Mouse (Mus musculus): ENCODE results near the gene Pdlim5. TPM values are rescaled to one million over a fixed set of nuclear protein-coding genes. Genes with fewer than 3 reads are reported as not detected.
A peak's percentile ranks its signal among the peaks of the same experiment; 100 is the strongest.

The Pdlim5 gene
- polyA plus RNA-seq, 1 experiment from 2014 or later: 51.4 TPM

DNA sequence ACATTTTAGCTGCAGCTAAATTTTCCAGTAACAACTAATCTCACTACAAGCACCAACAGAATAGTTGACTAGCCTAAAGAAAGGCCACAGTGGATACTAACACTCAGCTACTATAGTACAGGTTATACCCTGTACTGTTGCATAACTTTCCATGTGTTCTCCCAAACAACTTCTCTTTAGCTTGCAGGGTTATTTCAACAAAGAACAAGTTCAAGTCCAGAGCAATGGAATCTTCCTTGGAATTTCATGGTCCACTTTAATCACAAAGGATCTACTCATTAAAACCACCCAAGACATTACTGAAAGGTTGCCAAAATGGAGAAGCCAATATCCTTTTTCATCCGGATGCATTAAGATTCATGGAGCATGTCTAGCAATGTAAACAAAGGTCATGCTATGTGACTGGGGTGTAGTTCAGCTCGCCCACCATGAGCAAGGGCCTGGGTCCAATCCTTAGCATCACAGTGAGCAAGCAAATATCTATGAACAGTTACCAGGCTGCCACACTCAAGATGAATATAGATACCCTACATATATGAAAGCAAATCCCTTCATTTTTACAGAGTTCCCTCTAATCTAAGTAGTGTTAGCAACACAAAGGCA lies 79.3 kb downstream of the Pdlim5 start:
- Histone ChIP-seq H3K36me3 (ENCODE audit: control insufficient read depth, insufficient read depth, low read length) (no peaks in the 10 kb centered on the region), H3K9ac (ENCODE audit: low read depth, low read length) (no peak overlapping the region), H3K27me3 (ENCODE audit: control insufficient read depth, insufficient read depth, low read length) (no peaks in the 10 kb centered on the region), H3K4me2 (replicated peaks; ENCODE audit: low read depth, low read length) (no peak overlapping the region), H3K9me3 (ENCODE audit: control insufficient read depth, low read length) (no peaks in the 10 kb centered on the region), H3K4me1 (ENCODE audit: control insufficient read depth, insufficient read depth, low read length) (0 out of 2 replicates have a peak, but pooled peaks cover 4% of the 10 kb centered on the region), H3K4me3 (ENCODE audit: low read length) (no peak overlapping the region), H3K27ac (ENCODE audit: low read depth, low read length) (no peak overlapping the region)
- ATAC-seq (ENCODE audit: low FRiP score, low TSS enrichment): peak; percentile 75; the same call in 1 of the 2 replicates
- 40% methylated on average over 2 of the region's 2 CpGs for WGBS

DNA sequence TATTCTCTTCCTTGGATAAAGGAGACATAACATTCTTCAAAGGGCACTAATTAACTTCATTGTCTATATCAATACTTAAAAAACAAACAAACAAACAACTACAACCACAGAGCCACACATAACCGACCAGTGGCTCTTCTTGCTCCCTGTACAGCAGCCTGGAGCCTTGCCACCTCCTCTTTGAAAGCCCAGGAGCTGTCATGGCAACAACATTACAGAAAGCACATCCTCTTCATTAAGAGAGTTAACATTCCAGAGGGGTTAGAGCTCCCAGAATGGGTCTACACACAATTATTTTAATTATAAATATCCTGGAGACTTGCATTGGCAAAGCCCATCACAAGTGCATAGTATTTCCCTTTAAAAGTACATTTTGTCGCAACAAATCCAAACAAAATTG lies 84.4 kb downstream of the Pdlim5 start:
- ATAC-seq (ENCODE audit: low FRiP score, low TSS enrichment): no peak
- Histone ChIP-seq H3K4me2 (replicated peaks; ENCODE audit: low read depth, low read length) (no peak overlapping the region), H3K9ac (ENCODE audit: low read depth, low read length) (no peak overlapping the region), H3K4me1 (ENCODE audit: control insufficient read depth, insufficient read depth, low read length) (0 out of 2 replicates have a peak, but pooled peaks cover 4% of the 10 kb centered on the region), H3K27me3 (ENCODE audit: control insufficient read depth, insufficient read depth, low read length) (no peaks in the 10 kb centered on the region), H3K9me3 (ENCODE audit: control insufficient read depth, low read length) (no peaks in the 10 kb centered on the region), H3K36me3 (ENCODE audit: control insufficient read depth, insufficient read depth, low read length) (no peaks in the 10 kb centered on the region; the same call in 1 of the 2 replicates), H3K4me3 (ENCODE audit: low read length) (no peak overlapping the region), H3K27ac (ENCODE audit: low read depth, low read length) (no peak overlapping the region)
- 62% methylated on average over 2 of the region's 2 CpGs for WGBS

DNA sequence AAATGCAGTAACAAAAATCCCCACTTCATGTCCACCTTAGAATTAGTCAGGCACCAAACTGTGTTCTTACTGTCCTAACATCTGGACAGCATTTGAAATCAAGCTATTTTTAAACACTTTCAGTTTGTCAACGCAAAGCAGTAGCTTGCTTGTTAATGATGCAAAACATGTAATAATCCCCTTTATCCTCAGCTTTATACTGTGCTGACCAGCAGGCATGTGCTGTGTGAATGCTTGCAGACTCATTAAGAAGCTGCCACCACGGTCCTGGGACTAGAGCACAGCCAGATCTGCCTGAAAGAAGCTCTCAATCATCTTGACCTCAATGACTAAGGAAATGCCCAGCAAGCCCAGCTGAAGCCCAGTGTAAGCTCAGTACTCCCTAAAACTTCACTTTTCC lies 85.0 kb downstream of the Pdlim5 start:
- ATAC-seq (ENCODE audit: low FRiP score, low TSS enrichment): no peak
- Histone ChIP-seq H3K27ac (ENCODE audit: low read depth, low read length) (no peak overlapping the region), H3K4me2 (replicated peaks; ENCODE audit: low read depth, low read length) (no peak overlapping the region), H3K4me1 (ENCODE audit: control insufficient read depth, insufficient read depth, low read length) (0 out of 2 replicates have a peak, but pooled peaks cover 1% of the 10 kb centered on the region), H3K27me3 (ENCODE audit: control insufficient read depth, insufficient read depth, low read length) (no peaks in the 10 kb centered on the region), H3K4me3 (ENCODE audit: low read length) (no peak overlapping the region), H3K36me3 (ENCODE audit: control insufficient read depth, insufficient read depth, low read length) (no peaks in the 10 kb centered on the region; the same call in 1 of the 2 replicates), H3K9ac (ENCODE audit: low read depth, low read length) (no peak overlapping the region), H3K9me3 (ENCODE audit: control insufficient read depth, low read length) (no peaks in the 10 kb centered on the region)
- 40% methylated on average over 2 of the region's 2 CpGs for WGBS

DNA sequence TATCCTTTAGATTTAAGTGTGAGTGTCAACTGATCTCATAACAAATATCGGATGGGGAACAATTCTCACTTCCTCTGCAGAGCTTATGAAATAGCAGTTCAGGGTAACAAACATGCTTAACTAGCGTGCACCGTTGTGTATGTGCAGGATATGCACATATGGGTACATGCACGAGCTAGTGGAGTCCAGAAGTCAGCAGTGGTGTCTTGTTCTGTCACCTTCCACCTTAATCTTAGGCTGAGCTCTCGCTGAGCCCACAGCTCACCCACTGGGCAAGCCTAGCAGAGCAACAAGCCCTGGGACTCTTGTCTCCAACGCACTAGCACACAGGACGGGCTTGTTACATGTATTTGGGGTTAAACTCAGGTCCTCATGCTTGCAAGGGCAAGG lies 100.2 kb downstream of the Pdlim5 start:
- Histone ChIP-seq H3K9me3 (ENCODE audit: control insufficient read depth, low read length) (no peaks in the 10 kb centered on the region), H3K27me3 (ENCODE audit: control insufficient read depth, insufficient read depth, low read length) (no peaks in the 10 kb centered on the region), H3K36me3 (ENCODE audit: control insufficient read depth, insufficient read depth, low read length) (no peaks in the 10 kb centered on the region), H3K4me1 (ENCODE audit: control insufficient read depth, insufficient read depth, low read length) (no peaks in the 10 kb centered on the region), H3K4me3 (ENCODE audit: low read length) (no peak overlapping the region), H3K4me2 (replicated peaks; ENCODE audit: low read depth, low read length) (no peak overlapping the region), H3K9ac (ENCODE audit: low read depth, low read length) (no peak overlapping the region), H3K27ac (ENCODE audit: low read depth, low read length) (no peak overlapping the region)
- no peak for ATAC-seq (ENCODE audit: low FRiP score, low TSS enrichment)
- 83% methylated on average over 7 of the region's 7 CpGs for WGBS

DNA sequence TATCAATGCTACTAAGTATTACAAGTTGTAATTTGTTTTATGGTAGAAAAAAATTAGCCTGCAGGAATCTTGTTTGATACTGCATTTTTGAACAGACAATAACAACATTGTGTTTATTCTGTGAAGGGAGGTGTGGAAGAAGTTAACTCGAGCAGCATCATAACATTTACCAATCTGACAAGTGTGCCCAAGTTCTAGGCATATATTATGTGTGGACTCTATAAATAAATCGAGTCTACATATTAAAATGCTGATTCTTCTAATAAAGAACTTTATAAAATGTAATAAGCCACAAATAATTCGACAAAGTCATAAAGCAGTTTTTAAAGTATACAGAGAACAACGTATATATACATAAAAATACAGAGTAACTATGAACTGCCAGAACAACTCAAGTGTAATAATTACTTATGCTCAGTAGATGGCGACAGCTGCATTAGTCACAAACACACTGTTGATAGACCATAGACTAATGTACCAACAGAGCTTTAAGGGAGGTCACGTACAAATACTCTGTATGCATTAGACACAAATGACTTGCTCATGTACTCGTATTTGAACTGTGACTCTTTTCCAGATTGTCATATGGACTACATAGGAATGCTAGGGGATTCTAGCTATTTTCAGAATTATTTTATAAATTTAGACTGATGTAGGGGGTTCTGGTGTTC lies 100.7 kb downstream of the Pdlim5 start:
- no peak overlapping the region for H3K9ac ChIP-seq (ENCODE audit: low read depth, low read length)
- no peak overlapping the region for H3K4me2 ChIP-seq (replicated peaks; ENCODE audit: low read depth, low read length)
- no peak overlapping the region for H3K27ac ChIP-seq (ENCODE audit: low read depth, low read length)
- no peaks in the 10 kb centered on the region for H3K9me3 ChIP-seq (ENCODE audit: control insufficient read depth, low read length)
- H3K36me3 ChIP-seq (ENCODE audit: control insufficient read depth, insufficient read depth, low read length): no peaks in the 10 kb centered on the region
- no peak overlapping the region for H3K4me3 ChIP-seq (ENCODE audit: low read length)
- no peaks in the 10 kb centered on the region for H3K4me1 ChIP-seq (ENCODE audit: control insufficient read depth, insufficient read depth, low read length)
- H3K27me3 ChIP-seq (ENCODE audit: control insufficient read depth, insufficient read depth, low read length): no peaks in the 10 kb centered on the region
- peak; percentile 75 for ATAC-seq (ENCODE audit: low FRiP score, low TSS enrichment)
- 29% methylated on average over 7 of the region's 7 CpGs for WGBS

DNA sequence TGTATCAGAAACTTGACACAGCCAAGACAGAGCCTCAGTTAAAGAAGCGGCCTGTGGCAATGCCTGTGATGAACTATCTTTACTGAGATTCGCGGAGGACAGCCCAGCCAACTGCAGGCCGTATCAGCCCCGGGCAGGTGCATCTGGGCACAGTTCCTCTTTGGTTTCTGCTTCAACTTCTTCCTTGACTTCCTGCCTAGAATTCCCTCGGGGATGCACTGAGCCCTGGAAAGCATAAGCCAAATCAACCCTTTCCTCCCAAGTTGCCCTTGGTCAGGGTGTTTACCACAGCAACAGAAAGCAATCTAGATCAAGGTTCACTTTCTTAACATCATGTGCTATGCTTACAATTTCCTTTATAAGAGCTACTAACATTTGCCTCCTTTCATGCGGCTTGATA lies 101.9 kb downstream of the Pdlim5 start:
- H3K27me3 ChIP-seq (ENCODE audit: control insufficient read depth, insufficient read depth, low read length): no peaks in the 10 kb centered on the region
- no peaks in the 10 kb centered on the region for H3K36me3 ChIP-seq (ENCODE audit: control insufficient read depth, insufficient read depth, low read length)
- 83% methylated on average over 7 of the region's 7 CpGs for WGBS
- H3K9ac ChIP-seq (ENCODE audit: low read depth, low read length): no peak overlapping the region
- no peaks in the 10 kb centered on the region for H3K4me1 ChIP-seq (ENCODE audit: control insufficient read depth, insufficient read depth, low read length)
- ATAC-seq (ENCODE audit: low FRiP score, low TSS enrichment): no peak
- H3K27ac ChIP-seq (ENCODE audit: low read depth, low read length): no peak overlapping the region
- H3K9me3 ChIP-seq (ENCODE audit: control insufficient read depth, low read length): no peaks in the 10 kb centered on the region
- H3K4me3 ChIP-seq (ENCODE audit: low read length): no peak overlapping the region
- H3K4me2 ChIP-seq (replicated peaks; ENCODE audit: low read depth, low read length): no peak overlapping the region

DNA sequence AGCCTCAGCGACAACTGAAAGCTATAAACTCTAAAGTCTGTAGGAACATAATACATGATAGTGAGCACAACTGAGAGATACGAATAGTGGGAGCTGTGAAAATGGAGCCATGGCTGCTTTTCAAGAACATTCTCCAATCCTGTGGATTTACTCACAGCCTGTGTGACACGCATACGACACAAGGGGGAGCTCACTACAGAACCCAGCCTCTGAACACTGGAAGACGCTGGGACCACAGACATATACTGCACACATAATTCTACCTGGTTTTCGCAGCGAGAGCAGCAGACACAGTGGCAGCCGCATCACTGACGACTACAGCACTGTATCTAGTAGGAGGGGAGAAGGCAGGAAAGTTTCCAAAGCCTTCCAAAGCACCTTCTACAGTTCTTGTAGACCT lies 112.8 kb downstream of the Pdlim5 start:
- Histone ChIP-seq H3K27ac (ENCODE audit: low read depth, low read length) (no peak overlapping the region), H3K36me3 (ENCODE audit: control insufficient read depth, insufficient read depth, low read length) (no peaks in the 10 kb centered on the region), H3K27me3 (ENCODE audit: control insufficient read depth, insufficient read depth, low read length) (no peaks in the 10 kb centered on the region), H3K4me2 (replicated peaks; ENCODE audit: low read depth, low read length) (no peak overlapping the region), H3K4me3 (ENCODE audit: low read length) (no peak overlapping the region), H3K9ac (ENCODE audit: low read depth, low read length) (no peak overlapping the region), H3K4me1 (ENCODE audit: control insufficient read depth, insufficient read depth, low read length) (no peaks in the 10 kb centered on the region), H3K9me3 (ENCODE audit: control insufficient read depth, low read length) (no peaks in the 10 kb centered on the region)
- 48% methylated on average over 9 of the region's 9 CpGs for WGBS
- peak; percentile 75 for ATAC-seq (ENCODE audit: low FRiP score, low TSS enrichment)

DNA sequence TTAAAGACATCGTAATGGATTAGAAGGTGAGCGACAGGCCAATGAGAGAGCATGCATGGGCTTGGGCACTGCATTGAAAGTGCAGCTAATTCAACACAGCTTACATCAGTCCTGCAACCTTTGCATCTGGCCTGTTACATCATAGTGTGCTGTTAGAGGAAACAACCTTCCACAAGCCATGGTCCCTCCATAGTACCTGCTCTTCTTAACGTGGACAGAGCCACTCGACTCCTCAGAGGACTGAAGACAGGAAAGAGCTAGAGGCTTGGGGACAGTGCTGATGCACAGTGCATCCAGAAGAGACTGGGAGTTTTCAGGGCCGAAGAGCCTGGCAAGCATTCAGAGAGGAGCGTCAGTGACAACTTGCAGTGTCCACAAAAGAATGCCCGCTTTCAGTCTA lies 113.8 kb downstream of the Pdlim5 start:
- Histone ChIP-seq H3K4me2 (replicated peaks; ENCODE audit: low read depth, low read length) (no peak overlapping the region), H3K9me3 (ENCODE audit: control insufficient read depth, low read length) (no peaks in the 10 kb centered on the region), H3K36me3 (ENCODE audit: control insufficient read depth, insufficient read depth, low read length) (no peaks in the 10 kb centered on the region), H3K9ac (ENCODE audit: low read depth, low read length) (no peak overlapping the region), H3K4me1 (ENCODE audit: control insufficient read depth, insufficient read depth, low read length) (no peaks in the 10 kb centered on the region), H3K27ac (ENCODE audit: low read depth, low read length) (no peak overlapping the region), H3K4me3 (ENCODE audit: low read length) (no peak overlapping the region), H3K27me3 (ENCODE audit: control insufficient read depth, insufficient read depth, low read length) (no peaks in the 10 kb centered on the region)
- ATAC-seq (ENCODE audit: low FRiP score, low TSS enrichment): no peak; the same call in 1 of the 2 replicates
- 90% methylated on average over 7 of the region's 7 CpGs for WGBS

DNA sequence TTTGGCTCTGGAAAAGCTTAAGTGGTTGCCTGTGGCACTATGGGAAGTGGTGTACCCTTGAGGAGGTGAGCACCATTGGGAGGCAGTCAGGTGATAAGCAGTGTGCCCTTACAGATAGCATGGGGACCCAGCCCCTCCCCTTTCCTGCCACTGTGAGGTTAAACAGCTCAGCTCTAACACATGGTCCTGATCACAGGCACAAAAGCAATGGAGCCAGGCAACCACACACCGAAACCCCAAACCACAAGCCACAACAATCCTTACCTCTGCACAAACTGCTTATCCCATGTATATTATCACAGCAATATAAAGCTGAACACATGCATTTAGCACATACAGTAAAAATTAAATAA lies 114.4 kb downstream of the Pdlim5 start:
- Histone ChIP-seq H3K27ac (ENCODE audit: low read depth, low read length) (no peak overlapping the region), H3K36me3 (ENCODE audit: control insufficient read depth, insufficient read depth, low read length) (no peaks in the 10 kb centered on the region), H3K4me2 (replicated peaks; ENCODE audit: low read depth, low read length) (no peak overlapping the region), H3K9ac (ENCODE audit: low read depth, low read length) (no peak overlapping the region), H3K4me1 (ENCODE audit: control insufficient read depth, insufficient read depth, low read length) (no peaks in the 10 kb centered on the region), H3K27me3 (ENCODE audit: control insufficient read depth, insufficient read depth, low read length) (no peaks in the 10 kb centered on the region), H3K9me3 (ENCODE audit: control insufficient read depth, low read length) (no peaks in the 10 kb centered on the region), H3K4me3 (ENCODE audit: low read length) (no peak overlapping the region)
- ATAC-seq (ENCODE audit: low FRiP score, low TSS enrichment): peak; percentile 83
- 71% methylated on average over 1 of the region's 1 CpGs for WGBS

Data from kidney, embryonic 14.5 days (tissue).